Mouse (Mus musculus) limb, embryonic 13.5 days (tissue): ENCODE data around the gene Tpi1. TPM values are rescaled to one million over a fixed set of nuclear protein-coding genes. Genes with fewer than 3 reads are reported as not detected.

Experiments
- ATAC-seq: fragments of 200-750 bp; cut with Nextera tagmentation; 2 replicates; pipeline ENCODE4 v1.8.0; 2017; ENCODE audit warnings: low read depth, moderate number of reproducible peaks, moderate TSS enrichment; ENCODE audit not compliant: low FRiP score
- H3K27ac ChIP-seq: fragments of 300-500 bp; sonication (generic); 2 replicates; pipeline ENCODE4 v1.5.1; 2015; ENCODE audit warnings: inconsistent platforms, mild to moderate bottlenecking, moderate library complexity
- H3K27me3 ChIP-seq: fragments of 300-500 bp; sonication (generic); 2 replicates; pipeline ENCODE4 v1.6.1; 2015; ENCODE audit warnings: mild to moderate bottlenecking, inconsistent platforms
- H3K36me3 ChIP-seq: fragments of 300-500 bp; sonication (generic); 2 replicates; pipeline ENCODE4 v1.6.1; 2015; ENCODE audit warnings: inconsistent platforms, mild to moderate bottlenecking, moderate library complexity
- H3K4me1 ChIP-seq: fragments of 300-500 bp; sonication (generic); 2 replicates; pipeline ENCODE4 v1.6.1; 2015; ENCODE audit warnings: inconsistent platforms
- H3K4me2 ChIP-seq: fragments of 300-500 bp; sonication (generic); replicated peaks from 2 replicates; pipeline ENCODE4 v1.6.1; 2015; ENCODE audit warnings: inconsistent platforms, mild to moderate bottlenecking, moderate library complexity
- H3K4me3 ChIP-seq: fragments of 300-500 bp; sonication (generic); 2 replicates; pipeline ENCODE4 v1.5.1; 2015; ENCODE audit warnings: moderate library complexity, mild to moderate bottlenecking, inconsistent platforms
- H3K9ac ChIP-seq: fragments of 300-500 bp; sonication (generic); 2 replicates; pipeline ENCODE4 v1.6.1; 2015; ENCODE audit warnings: mild to moderate bottlenecking, inconsistent platforms
- H3K9me3 ChIP-seq: fragments of 300-500 bp; sonication (generic); 2 replicates; pipeline ENCODE4 v1.6.1; 2016; ENCODE audit warnings: inconsistent platforms
- WGBS: fragments of 180-500 bp; shearing (Covaris S2); methylation state at CpG from one replicate; pipeline ENCODE4 v1.1.7; 2015; 5-methylcytosine and 5-hydroxymethylcytosine counted together
- polyA plus RNA-seq: library from polyadenylated mRNA; unstranded; fragments of >200 nt; fragmentation: Nextera tagmentation; extraction: Ambion mirVana; gene quantifications from 2 replicates; pipeline ENCODE4 v1.2.1, GENCODE M21; 2015

Gene Tpi1
- polyA plus RNA-seq, 1 experiment from 2014 or later: 803 TPM

GRCm38 (mm10) chr6:124786756-124787420, 27.2 kb downstream of the Tpi1 start:
- Histone ChIP-seq H3K4me3 (no peak overlapping the region), H3K36me3 (no peaks in the 10 kb centered on the region), H3K4me2 (no peak overlapping the region), H3K27me3 (no peaks in the 10 kb centered on the region), H3K9me3 (no peaks in the 10 kb centered on the region), H3K27ac (no peak overlapping the region), H3K9ac (no peak overlapping the region), H3K4me1 (peaks cover 5% of the 10 kb centered on the region)
- 51% methylated on average over 8 of the region's 8 CpGs for WGBS
- ATAC-seq: no peak

DNA sequence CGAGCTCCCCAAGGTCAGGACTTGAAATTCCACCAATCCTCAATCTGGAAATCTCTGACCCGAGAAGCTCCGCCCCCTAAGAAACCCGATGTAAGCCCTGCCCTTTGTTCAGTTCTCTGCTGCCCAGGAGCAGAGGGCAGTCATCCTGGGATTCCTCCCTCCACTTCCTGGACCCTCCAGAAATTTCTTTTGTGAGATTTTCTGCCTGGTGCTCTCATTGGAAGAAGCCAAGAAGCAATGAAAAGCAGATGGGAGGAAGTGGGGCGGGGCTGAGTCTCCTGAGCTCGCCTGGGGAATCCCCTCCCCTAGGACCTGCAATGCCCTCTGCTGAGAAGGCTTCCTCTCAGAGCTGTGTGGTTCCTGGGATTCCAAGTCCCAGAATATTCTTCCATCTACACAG, 31.7 kb downstream of the Tpi1 start:
- Histone ChIP-seq H3K4me1 (peaks cover 18% of the 10 kb centered on the region), H3K27ac (no peak overlapping the region), H3K4me2 (peak overlapping the region; percentile 42), H3K4me3 (peak overlapping the region; percentile 15; the same call in 1 of the 2 replicates), H3K27me3 (peaks cover 8% of the 10 kb centered on the region; the same call in 1 of the 2 replicates), H3K9ac (0 out of 2 replicates have a peak overlapping the region, but pooled peaks have one; percentile 25), H3K9me3 (no peaks in the 10 kb centered on the region), H3K36me3 (no peaks in the 10 kb centered on the region)
- no peak for ATAC-seq
- WGBS: 18% methylated on average over 6 of the region's 6 CpGs

DNA sequence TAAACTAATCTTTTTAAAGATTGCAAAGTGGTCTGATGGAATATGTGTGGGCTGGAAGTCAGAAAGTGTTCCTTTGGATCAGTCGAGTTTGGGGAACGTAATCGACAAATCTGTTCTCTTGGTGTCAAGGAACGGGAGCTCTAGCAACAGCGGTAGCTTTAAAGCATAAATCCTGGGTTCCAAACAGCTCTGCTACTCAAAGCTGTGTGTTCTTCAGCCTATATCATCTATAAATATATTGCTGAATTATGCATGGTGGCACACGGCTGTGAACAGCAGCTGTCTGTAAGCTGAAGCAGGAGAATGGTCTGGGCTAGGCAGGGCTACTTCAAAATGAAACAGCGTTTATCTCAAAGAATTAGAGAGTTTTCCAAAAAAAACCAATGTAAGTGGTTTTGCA, 33.2 kb downstream of the Tpi1 start:
- peaks cover 18% of the 10 kb centered on the region for H3K4me1 ChIP-seq
- peaks cover 8% of the 10 kb centered on the region; the same call in 1 of the 2 replicates for H3K27me3 ChIP-seq
- H3K9ac ChIP-seq: no peak overlapping the region
- no peak overlapping the region for H3K4me2 ChIP-seq
- H3K9me3 ChIP-seq: no peaks in the 10 kb centered on the region
- H3K27ac ChIP-seq: no peak overlapping the region
- no peaks in the 10 kb centered on the region for H3K36me3 ChIP-seq
- 81% methylated on average over 7 of the region's 7 CpGs for WGBS
- no peak for ATAC-seq
- H3K4me3 ChIP-seq: no peak overlapping the region

- no peak for ATAC-seq
- Histone ChIP-seq H3K27ac (no peak overlapping the region), H3K9ac (peak overlapping the region; percentile 51; the same call in 1 of the 2 replicates)
These were observed 34.1 kb downstream of the Tpi1 start for GRCm38 (mm10) chr6:124779984-124780416.

GRCm38 (mm10) chr6:124779222-124779983, 34.7 kb downstream of the Tpi1 start, which contains the start of gene Lrrc23:
Lrrc23 (minus strand) TSS chr6:124779727.
- Histone ChIP-seq H3K4me3 (peak within 1 kb of the TSS; percentile 39), H3K27ac (no peak within 1 kb of the TSS), H3K27me3 (peaks cover 8% of the 10 kb centered on the region; the same call in 1 of the 2 replicates), H3K4me1 (peaks cover 18% of the 10 kb centered on the region), H3K9ac (peak within 1 kb of the TSS; percentile 51; the same call in 1 of the 2 replicates), H3K36me3 (no peaks in the 10 kb centered on the region), H3K4me2 (peak within 1 kb of the TSS; percentile 71), H3K9me3 (no peaks in the 10 kb centered on the region)
- ATAC-seq: peak; percentile 73; the same call in 1 of the 2 replicates
- 3% methylated on average over 23 of the region's 23 CpGs for WGBS

More at GRCm38 (mm10) chr6:124779984-124780416, 34.1 kb downstream of the Tpi1 start:
- Histone ChIP-seq H3K27me3 (peaks cover 8% of the 10 kb centered on the region; the same call in 1 of the 2 replicates), H3K4me3 (peak overlapping the region; percentile 39), H3K4me2 (peak overlapping the region; percentile 71), H3K36me3 (no peaks in the 10 kb centered on the region), H3K9me3 (no peaks in the 10 kb centered on the region), H3K4me1 (peaks cover 18% of the 10 kb centered on the region)
- under 1% methylated on average over 10 of the region's 10 CpGs for WGBS

DNA sequence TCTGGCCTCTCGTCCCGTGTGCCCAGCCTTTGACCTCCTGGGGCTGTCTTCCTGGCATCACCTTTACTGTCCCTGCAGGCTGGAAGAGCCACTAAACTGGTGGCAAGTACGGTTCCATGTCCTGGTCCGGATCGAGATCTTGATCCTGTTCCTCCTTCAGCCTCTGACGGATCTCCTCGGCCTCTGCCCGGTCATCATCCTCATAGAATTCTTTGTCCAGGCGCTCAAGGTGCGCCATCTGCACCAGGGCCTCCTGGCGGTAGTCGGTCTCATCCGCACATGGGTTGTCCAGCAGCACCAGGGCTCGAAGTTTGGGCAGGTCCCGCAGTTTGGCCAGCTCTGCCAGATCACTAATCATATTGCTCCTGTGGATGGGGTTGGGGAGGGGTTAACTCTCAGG, 43.6 kb downstream of the Tpi1 start:
- Histone ChIP-seq H3K27me3 (peaks cover 45% of the 10 kb centered on the region), H3K36me3 (no peaks in the 10 kb centered on the region), H3K4me2 (no peak overlapping the region), H3K4me3 (no peak overlapping the region), H3K9me3 (no peaks in the 10 kb centered on the region), H3K4me1 (peaks cover 23% of the 10 kb centered on the region), H3K27ac (no peak overlapping the region), H3K9ac (no peak overlapping the region)
- no peak for ATAC-seq
- WGBS: 85% methylated on average over 15 of the region's 15 CpGs

- 65% methylated on average over 7 of the region's 7 CpGs for WGBS
- Histone ChIP-seq H3K36me3 (no peaks in the 10 kb centered on the region), H3K4me1 (peaks cover 23% of the 10 kb centered on the region), H3K27me3 (peaks cover 45% of the 10 kb centered on the region), H3K4me3 (peak overlapping the region; percentile 60), H3K27ac (no peak overlapping the region), H3K9ac (peak overlapping the region; percentile 74), H3K9me3 (no peaks in the 10 kb centered on the region), H3K4me2 (peak overlapping the region; percentile 90)
- no peak for ATAC-seq
These were observed 44.1 kb downstream of the Tpi1 start for GRCm38 (mm10) chr6:124770013-124770412.

DNA sequence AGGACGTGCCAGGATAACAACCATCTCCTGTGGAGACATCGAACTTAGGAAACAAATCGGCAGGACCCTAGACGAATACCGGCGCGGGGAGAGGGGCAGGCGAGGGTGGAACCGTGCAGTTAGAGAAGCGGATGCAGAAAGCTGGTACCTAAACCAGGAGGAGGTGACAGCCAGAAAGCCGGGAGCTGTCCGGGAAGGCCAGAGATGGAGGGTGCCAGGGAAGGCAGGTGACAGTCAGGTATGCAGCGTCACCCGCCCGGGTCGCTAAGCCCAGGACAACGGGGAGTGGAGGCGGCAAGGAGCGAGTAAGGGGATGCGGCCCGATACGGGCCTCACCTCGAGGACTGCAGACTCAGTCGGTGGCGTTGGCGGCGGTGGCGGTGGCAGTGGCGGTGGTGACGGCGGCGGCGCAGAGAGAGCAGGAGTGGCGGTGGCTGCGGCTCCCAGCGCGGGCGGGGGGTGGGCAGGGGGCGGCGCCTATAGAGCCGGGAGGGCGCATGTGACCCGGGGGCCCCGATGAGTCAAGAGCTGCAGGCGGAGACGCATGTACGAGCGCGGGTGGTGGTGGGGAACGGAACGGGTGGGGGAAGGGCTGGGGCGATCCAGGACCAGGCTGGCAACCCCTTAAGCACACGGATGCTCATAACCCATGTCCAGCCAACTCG, 44.9 kb downstream of the Tpi1 start, which contains the start of gene Eno2:
Eno2 (minus strand) TSS at position 573 of the 665 bp plus-strand sequence.
- H3K27me3 ChIP-seq: peaks cover 49% of the 10 kb centered on the region
- H3K4me1 ChIP-seq: peaks cover 23% of the 10 kb centered on the region
- H3K9me3 ChIP-seq: no peaks in the 10 kb centered on the region
- ATAC-seq: peak; percentile 67
- WGBS: 1% methylated on average over 48 of the region's 54 CpGs
- peak within 1 kb of the TSS; percentile 60 for H3K4me3 ChIP-seq
- H3K9ac ChIP-seq: peak within 1 kb of the TSS; percentile 74
- H3K36me3 ChIP-seq: no peaks in the 10 kb centered on the region
- H3K4me2 ChIP-seq: peak within 1 kb of the TSS; percentile 90
- no peak within 1 kb of the TSS for H3K27ac ChIP-seq

- no peak for ATAC-seq
- Histone ChIP-seq H3K4me2 (peak overlapping the region; percentile 90), H3K9me3 (no peaks in the 10 kb centered on the region), H3K36me3 (no peaks in the 10 kb centered on the region), H3K4me3 (peak overlapping the region; percentile 60), H3K9ac (peak overlapping the region; percentile 74; the same call in 1 of the 2 replicates), H3K27ac (no peak overlapping the region), H3K4me1 (peaks cover 23% of the 10 kb centered on the region), H3K27me3 (peaks cover 54% of the 10 kb centered on the region)
- 7% methylated on average over 9 of the region's 9 CpGs for WGBS
These were observed 45.4 kb downstream of the Tpi1 start for GRCm38 (mm10) chr6:124768704-124769044.

- Histone ChIP-seq H3K4me1 (peaks cover 23% of the 10 kb centered on the region), H3K4me3 (peak overlapping the region; percentile 60), H3K36me3 (no peaks in the 10 kb centered on the region), H3K9me3 (no peaks in the 10 kb centered on the region), H3K9ac (peak overlapping the region; percentile 74; the same call in 1 of the 2 replicates), H3K27me3 (peaks cover 56% of the 10 kb centered on the region), H3K27ac (no peak overlapping the region), H3K4me2 (peak overlapping the region; percentile 90)
- 26% methylated on average over 19 of the region's 19 CpGs for WGBS
- ATAC-seq: no peak
These were observed 46.0 kb downstream of the Tpi1 start for GRCm38 (mm10) chr6:124767920-124768703.

DNA sequence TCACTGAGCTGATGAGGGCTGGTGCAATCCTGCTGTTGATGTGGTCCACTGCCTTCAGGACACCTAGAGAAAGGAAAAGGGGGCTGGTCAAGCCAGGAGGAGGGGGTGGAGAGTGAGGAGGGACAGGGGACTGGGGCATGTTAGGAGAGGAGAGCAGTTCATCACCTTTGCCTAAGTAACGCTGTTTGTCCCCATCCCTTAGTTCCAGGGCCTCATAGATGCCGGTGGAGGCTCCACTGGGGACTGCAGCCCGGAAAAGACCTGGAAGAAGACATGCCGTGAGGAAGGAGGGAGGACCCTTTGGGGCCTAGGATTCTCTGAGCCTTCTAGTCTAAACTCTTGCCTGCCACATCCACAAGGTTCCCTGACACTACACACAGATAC, 46.6 kb downstream of the Tpi1 start:
- H3K4me3 ChIP-seq: no peak overlapping the region
- H3K9ac ChIP-seq: no peak overlapping the region
- H3K27ac ChIP-seq: no peak overlapping the region
- peak overlapping the region; percentile 90; the same call in 1 of the 2 replicates for H3K4me2 ChIP-seq
- peaks cover 23% of the 10 kb centered on the region for H3K4me1 ChIP-seq
- WGBS: 39% methylated on average over 4 of the region's 4 CpGs
- H3K36me3 ChIP-seq: no peaks in the 10 kb centered on the region; the same call in 1 of the 2 replicates
- H3K27me3 ChIP-seq: peaks cover 61% of the 10 kb centered on the region
- ATAC-seq: no peak
- H3K9me3 ChIP-seq: no peaks in the 10 kb centered on the region
